Mouse (Mus musculus): ENCODE results near the gene Cdc42se1. TPM values are rescaled to one million over a fixed set of nuclear protein-coding genes. Genes with fewer than 3 reads are reported as not detected.

Gene Cdc42se1
- total RNA-seq, 2 experiments from 2014 or later, result 72.0 to 73.0 TPM

GRCm38 (mm10) chr3:95285390-95285789, 56.9 kb downstream of the Cdc42se1 start:
- no peak for DNase-seq

Other genes with a start within 250 kb of the Cdc42se1 start
- 10 to 100 TPM; 20.3 to 22.4 TPM for gene Zfp687, start 213.3 kb upstream of the Cdc42se1 start, total RNA-seq (2021)
- gene Psmd4, start 186.1 kb upstream of the Cdc42se1 start, total RNA-seq (2021), result 100 to 1,000 TPM; 148 to 177 TPM
- 10 to 100 TPM; 62.3 to 64.0 TPM for gene Pip5k1a, start 121.8 kb upstream of the Cdc42se1 start, total RNA-seq (2021)
- gene Vps72, start 117.7 kb upstream of the Cdc42se1 start, total RNA-seq (2021), result 10 to 100 TPM; 43.9 to 46.0 TPM
- gene Tmod4, start 104.3 kb upstream of the Cdc42se1 start, total RNA-seq (2021), result 1 to 10 TPM in 1 of 2 experiments, under 1 TPM in 1; 0.96 to 1.1 TPM
- 10 to 100 TPM; 49.5 to 50.4 TPM for gene Scnm1, start 94.7 kb upstream of the Cdc42se1 start, total RNA-seq (2021)
- gene Lysmd1, start 94.6 kb upstream of the Cdc42se1 start, total RNA-seq (2021), result 10 to 100 TPM; 16.8 to 18.1 TPM
- 1 to 10 TPM; 1.2 to 1.6 TPM for gene Tnfaip8l2, start 86.4 kb upstream of the Cdc42se1 start, total RNA-seq (2021)
- 10 to 100 TPM; 36.1 to 41.0 TPM for gene Sema6c, start 68.3 kb upstream of the Cdc42se1 start, total RNA-seq (2021)
- 10 to 100 TPM; 13.9 to 18.1 TPM for gene Gabpb2, start 10.8 kb upstream of the Cdc42se1 start, total RNA-seq (2021)
- gene Mllt11, start 3.4 kb downstream of the Cdc42se1 start, total RNA-seq (2021), result 100 to 1,000 TPM; 285 to 326 TPM
- gene Gm128, start 12.9 kb downstream of the Cdc42se1 start, total RNA-seq (2021), result under 1 TPM in 1 of 2 experiments, not detected in 1; 0.32 TPM
- gene Bnipl, start 22.5 kb downstream of the Cdc42se1 start, total RNA-seq (2021), result under 1 TPM; 0.56 to 0.65 TPM
- 10 to 100 TPM; 19.3 to 19.4 TPM for gene Mindy1, start 52.6 kb downstream of the Cdc42se1 start, total RNA-seq (2021)
- 10 to 100 TPM; 19.8 to 22.2 TPM for gene Prune1, start 53.3 kb downstream of the Cdc42se1 start, total RNA-seq (2021)
- 1 to 10 TPM in 1 of 2 experiments, under 1 TPM in 1; 0.94 to 1.4 TPM for gene Anxa9, start 78.4 kb downstream of the Cdc42se1 start, total RNA-seq (2021)
- 10 to 100 TPM; 59.4 to 62.9 TPM for gene Cers2, start 86.1 kb downstream of the Cdc42se1 start, total RNA-seq (2021)
- 10 to 100 TPM; 36.0 to 40.2 TPM for gene Setdb1, start 128.5 kb downstream of the Cdc42se1 start, total RNA-seq (2021)
- not detected for gene 4930558C23Rik, start 174.1 kb downstream of the Cdc42se1 start, total RNA-seq (2021)
- gene Arnt, start 205.7 kb downstream of the Cdc42se1 start, total RNA-seq (2021), result 10 to 100 TPM; 36.3 to 44.3 TPM

Data from layer of hippocampus, postnatal 36 days (tissue).